Mouse (Mus musculus) liver, embryonic 12.5 days (tissue): ENCODE measurements around the gene Them5. TPM values are rescaled to one million over a fixed set of nuclear protein-coding genes. Genes with fewer than 3 reads are reported as not detected.

Experiments
- ATAC-seq: fragments of 200-750 bp; cut with Nextera tagmentation; 2 replicates; pipeline ENCODE4 v1.8.0; 2017; ENCODE audit warnings: moderate number of reproducible peaks, mild to moderate bottlenecking, moderate library complexity
- H3K27ac ChIP-seq: fragments of 300-500 bp; sonication (generic); 2 replicates; pipeline ENCODE4 v1.5.1; 2016; ENCODE audit warnings: mild to moderate bottlenecking
- H3K27me3 ChIP-seq: fragments of 300-500 bp; sonication (generic); replicated peaks from 2 replicates; pipeline ENCODE4 v1.6.1; 2016; ENCODE audit warnings: mild to moderate bottlenecking, moderate library complexity
- H3K36me3 ChIP-seq: fragments of 300-500 bp; sonication (generic); 2 replicates; pipeline ENCODE4 v1.6.1; 2016; ENCODE audit warnings: mild to moderate bottlenecking, moderate library complexity
- H3K4me1 ChIP-seq: fragments of 300-500 bp; sonication (generic); 2 replicates; pipeline ENCODE4 v1.6.1; 2016
- H3K4me2 ChIP-seq: fragments of 300-500 bp; sonication (generic); 2 replicates; pipeline ENCODE4 v1.6.1; 2016; ENCODE audit warnings: mild to moderate bottlenecking, moderate library complexity
- H3K4me3 ChIP-seq: fragments of 300-500 bp; sonication (generic); 2 replicates; pipeline ENCODE4 v1.5.1; 2016; ENCODE audit warnings: mild to moderate bottlenecking, moderate library complexity
- H3K9ac ChIP-seq: fragments of 300-500 bp; sonication (generic); 2 replicates; pipeline ENCODE4 v1.6.1; 2016; ENCODE audit warnings: mild to moderate bottlenecking, moderate library complexity
- H3K9me3 ChIP-seq: fragments of 300-500 bp; sonication (generic); replicated peaks from 2 replicates; pipeline ENCODE4 v1.6.1; 2016; ENCODE audit warnings: mild to moderate bottlenecking, moderate library complexity
- WGBS: fragments of 180-500 bp; shearing (Covaris S2); methylation state at CpG from one replicate; pipeline ENCODE4 v1.1.7; 2016; ENCODE audit not compliant: insufficient replicate concordance; 5-methylcytosine and 5-hydroxymethylcytosine counted together
- polyA plus RNA-seq: library from polyadenylated mRNA; unstranded; fragments of >200 nt; fragmentation: Nextera tagmentation; extraction: Ambion mirVana; gene quantifications from 2 replicates; pipeline ENCODE4 v1.2.1, GENCODE M21; 2016

The Them5 gene
- polyA plus RNA-seq, 1 experiment from 2014 or later = not detected

DNA sequence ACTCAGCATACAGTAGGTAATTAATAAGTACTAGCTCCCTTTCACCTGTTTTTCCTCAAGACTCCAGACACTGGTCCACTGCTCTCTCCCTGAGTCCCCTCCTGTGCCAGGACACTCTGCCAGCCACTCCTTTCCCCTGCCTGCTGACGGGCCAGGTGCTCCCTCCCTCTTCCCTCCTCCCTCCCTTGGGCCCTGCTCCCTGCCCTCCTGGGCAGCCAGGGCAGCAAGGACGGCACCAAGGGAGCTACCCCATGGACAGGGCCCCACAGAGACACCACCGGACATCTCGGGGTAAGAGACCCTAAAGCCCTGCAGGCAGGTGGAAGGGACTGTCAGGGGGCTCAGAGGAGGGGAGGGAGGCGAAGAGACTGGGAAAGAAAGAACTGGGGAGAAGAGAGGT is 30.7 kb downstream of the Them5 start, which contains the start of gene Rorc:
Gene Rorc, plus strand, starts transcription at position 154 of the 400 bp plus-strand sequence.
- H3K9me3 ChIP-seq = no peaks in the 10 kb centered on the region
- no peaks in the 10 kb centered on the region for H3K36me3 ChIP-seq
- peaks cover 49% of the 10 kb centered on the region for H3K27me3 ChIP-seq
- peaks cover 15% of the 10 kb centered on the region for H3K4me1 ChIP-seq
- H3K4me3 ChIP-seq = no peak within 1 kb of the TSS
- WGBS = 12% methylated on average over 5 of the region's 5 CpGs
- H3K27ac ChIP-seq = no peak within 1 kb of the TSS
- ATAC-seq = no peak
- H3K9ac ChIP-seq = no peak within 1 kb of the TSS
- H3K4me2 ChIP-seq = peak within 1 kb of the TSS; percentile 37

DNA sequence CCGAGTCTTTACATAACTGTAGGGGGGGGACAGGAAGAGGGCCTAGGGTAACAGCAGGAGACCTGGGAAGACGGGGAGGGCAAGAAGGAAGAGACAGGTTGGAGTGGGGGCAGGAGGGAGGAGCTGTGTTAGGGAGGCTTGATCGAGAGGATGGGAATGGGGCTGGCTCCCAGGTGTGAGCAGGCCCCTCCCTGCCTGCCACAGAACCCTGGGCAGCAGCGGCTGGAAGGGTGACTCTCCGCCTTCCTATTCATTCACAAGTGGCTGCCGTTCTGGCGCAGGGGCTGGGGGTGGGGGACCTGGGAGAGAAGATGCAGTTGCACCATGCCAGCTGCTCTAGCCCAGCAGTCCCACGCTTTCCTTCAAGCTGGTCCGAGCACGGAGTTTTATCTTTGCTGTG is 31.2 kb downstream of the Them5 start:
- ATAC-seq = no peak
- H3K27ac ChIP-seq = no peak overlapping the region
- H3K4me2 ChIP-seq = peak overlapping the region; percentile 37
- WGBS = 12% methylated on average over 10 of the region's 10 CpGs
- peaks cover 49% of the 10 kb centered on the region for H3K27me3 ChIP-seq
- no peaks in the 10 kb centered on the region for H3K36me3 ChIP-seq
- no peaks in the 10 kb centered on the region for H3K9me3 ChIP-seq
- H3K4me3 ChIP-seq = no peak overlapping the region
- peaks cover 15% of the 10 kb centered on the region for H3K4me1 ChIP-seq
- no peak overlapping the region for H3K9ac ChIP-seq

DNA sequence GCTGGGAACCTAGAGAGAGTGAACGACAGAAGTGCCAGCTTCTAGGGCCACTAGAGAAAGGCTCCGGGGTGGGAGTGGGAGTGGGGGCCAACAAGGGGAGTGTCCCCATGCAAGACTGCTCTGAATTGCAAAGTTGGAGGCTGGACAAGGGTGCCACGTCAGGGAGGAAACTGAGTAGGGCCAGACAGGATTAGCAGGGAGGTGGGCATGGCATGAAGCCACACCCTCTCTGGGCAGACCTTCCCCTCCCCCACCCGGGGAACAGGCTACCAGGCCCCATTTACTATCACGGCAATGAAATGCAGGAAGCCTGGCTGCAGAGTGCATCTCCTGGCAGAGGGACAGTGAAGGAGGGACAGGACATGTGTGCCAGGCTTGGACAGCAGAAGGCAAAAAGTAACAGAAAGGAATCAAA is 31.7 kb downstream of the Them5 start:
- no peak for ATAC-seq
- Histone ChIP-seq H3K9ac (no peak overlapping the region), H3K36me3 (no peaks in the 10 kb centered on the region), H3K4me3 (no peak overlapping the region), H3K4me2 (peak overlapping the region; percentile 37), H3K4me1 (peaks cover 15% of the 10 kb centered on the region), H3K27ac (no peak overlapping the region), H3K9me3 (no peaks in the 10 kb centered on the region), H3K27me3 (peaks cover 54% of the 10 kb centered on the region)
- WGBS = 6% methylated on average over 5 of the region's 5 CpGs

DNA sequence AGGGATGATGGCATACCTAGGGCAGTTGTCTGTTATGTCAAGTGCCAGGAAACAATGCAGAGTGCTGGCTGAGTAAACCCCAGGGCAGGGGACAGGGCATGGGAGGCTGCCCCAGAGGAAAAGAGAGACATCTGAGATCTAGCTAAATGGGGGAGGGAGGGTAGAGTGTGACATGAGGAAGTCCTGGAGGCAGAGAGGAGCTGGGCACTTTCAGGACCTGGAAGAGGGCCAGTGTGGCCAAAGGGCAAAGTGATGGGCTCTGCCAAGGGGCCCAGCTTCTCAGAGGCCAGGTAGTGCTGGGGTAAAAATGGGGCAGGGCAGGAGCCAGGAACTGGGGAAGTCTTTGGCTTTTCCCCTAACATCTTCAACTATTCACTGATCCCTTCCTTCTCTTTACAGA is 32.7 kb downstream of the Them5 start:
- Histone ChIP-seq H3K4me2 (no peak overlapping the region), H3K36me3 (no peaks in the 10 kb centered on the region), H3K27me3 (peaks cover 56% of the 10 kb centered on the region), H3K9me3 (no peaks in the 10 kb centered on the region), H3K4me1 (peaks cover 14% of the 10 kb centered on the region), H3K4me3 (no peak overlapping the region), H3K27ac (no peak overlapping the region), H3K9ac (no peak overlapping the region)
- ATAC-seq = no peak

DNA sequence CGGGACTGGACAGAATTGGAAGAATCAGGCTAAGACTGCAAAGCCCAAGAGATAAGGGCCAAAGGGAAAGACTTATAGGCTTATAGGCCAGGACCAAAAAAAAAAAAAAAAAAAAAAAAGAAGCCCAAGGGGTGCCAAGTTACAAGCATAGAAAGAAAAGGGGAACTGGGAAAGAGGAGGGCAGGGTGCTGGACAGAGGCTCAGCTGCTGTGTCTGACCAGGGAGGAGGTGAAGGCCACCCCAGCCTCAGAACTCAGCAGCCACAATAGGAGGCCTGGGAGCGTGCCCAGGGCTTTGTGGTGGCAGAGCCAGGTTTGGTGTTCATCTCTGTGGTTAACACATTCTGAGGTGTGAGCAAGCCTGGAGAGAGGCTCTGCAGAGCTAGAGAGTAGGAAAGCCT is 33.2 kb downstream of the Them5 start:
- WGBS = 48% methylated on average over 2 of the region's 2 CpGs
- H3K9me3 ChIP-seq = no peaks in the 10 kb centered on the region
- H3K36me3 ChIP-seq = no peaks in the 10 kb centered on the region
- no peak overlapping the region for H3K27ac ChIP-seq
- H3K27me3 ChIP-seq = peaks cover 56% of the 10 kb centered on the region
- H3K9ac ChIP-seq = no peak overlapping the region
- no peak for ATAC-seq
- peaks cover 9% of the 10 kb centered on the region for H3K4me1 ChIP-seq
- H3K4me2 ChIP-seq = no peak overlapping the region
- H3K4me3 ChIP-seq = no peak overlapping the region

DNA sequence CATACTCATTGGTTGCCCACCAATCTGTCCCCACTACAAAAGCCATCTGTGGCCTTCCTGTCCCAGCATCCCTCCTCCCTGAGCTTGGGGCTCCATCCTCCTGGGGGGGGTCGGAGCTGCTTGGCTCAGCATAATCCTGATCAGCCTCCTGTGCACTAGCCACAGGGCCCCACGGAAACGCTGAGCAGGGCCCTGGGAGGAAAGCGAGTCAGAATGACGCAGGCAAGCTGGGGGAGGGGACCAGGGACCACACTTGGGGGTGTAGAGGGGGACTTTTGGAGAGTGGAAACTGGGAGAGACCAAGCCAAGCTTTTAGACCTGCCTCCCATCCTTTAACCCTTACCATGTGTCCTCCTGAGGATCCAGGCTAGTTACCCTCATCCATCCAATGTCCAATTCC is 34.0 kb downstream of the Them5 start:
- H3K9ac ChIP-seq = no peak overlapping the region
- H3K27me3 ChIP-seq = peaks cover 56% of the 10 kb centered on the region
- no peak overlapping the region for H3K4me2 ChIP-seq
- no peaks in the 10 kb centered on the region for H3K36me3 ChIP-seq
- no peak overlapping the region for H3K4me3 ChIP-seq
- H3K4me1 ChIP-seq = peaks cover 9% of the 10 kb centered on the region
- H3K27ac ChIP-seq = no peak overlapping the region
- no peaks in the 10 kb centered on the region for H3K9me3 ChIP-seq
- no peak for ATAC-seq
- 32% methylated on average over 5 of the region's 5 CpGs for WGBS

DNA sequence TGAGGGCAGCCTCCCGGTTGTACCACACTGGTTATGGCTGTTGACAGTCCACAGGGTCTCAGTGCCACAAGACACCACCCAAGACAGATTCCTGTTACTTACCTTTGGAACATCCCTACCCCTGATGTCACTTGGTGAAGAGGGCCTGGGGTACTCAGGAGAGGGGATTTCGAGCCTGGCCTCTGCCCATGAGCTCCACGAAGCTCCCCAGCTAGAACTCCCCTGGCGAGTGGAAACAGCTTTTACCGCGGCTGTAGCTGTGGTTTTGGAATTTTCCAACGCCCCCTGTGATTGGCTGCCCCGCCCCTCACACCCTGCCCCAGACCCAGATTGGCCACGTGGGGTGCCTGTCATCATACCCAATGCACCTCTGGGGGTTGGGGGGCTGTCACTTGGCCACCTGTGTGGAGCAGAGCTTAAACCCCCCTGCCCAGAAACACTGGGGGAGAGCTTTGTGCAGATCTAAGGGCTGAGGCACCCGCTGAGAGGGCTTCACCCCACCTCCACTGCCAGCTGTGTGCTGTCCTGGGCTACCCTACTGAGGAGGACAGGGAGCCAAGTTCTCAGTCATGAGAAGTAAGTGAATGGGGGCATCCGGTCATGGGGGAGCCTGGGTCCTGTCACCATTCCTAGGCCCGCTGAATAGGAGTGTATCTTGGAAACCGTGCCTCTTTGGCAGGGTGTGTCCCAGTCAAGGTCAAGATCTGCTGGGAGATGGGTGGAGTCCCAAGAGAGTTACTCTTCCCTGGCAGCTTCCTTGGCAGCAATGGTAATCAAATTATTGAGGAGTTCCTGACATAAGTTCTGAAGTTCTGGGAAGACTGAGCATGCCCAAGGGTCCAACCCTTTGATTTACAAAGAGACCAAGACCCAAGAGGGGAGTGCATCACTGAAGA is 35.4 kb downstream of the Them5 start:
- H3K4me1 ChIP-seq = peaks cover 9% of the 10 kb centered on the region
- no peak overlapping the region for H3K9ac ChIP-seq
- no peak overlapping the region for H3K27ac ChIP-seq
- peaks cover 47% of the 10 kb centered on the region for H3K27me3 ChIP-seq
- no peak overlapping the region for H3K4me3 ChIP-seq
- WGBS = 13% methylated on average over 13 of the region's 13 CpGs
- no peaks in the 10 kb centered on the region for H3K9me3 ChIP-seq
- H3K4me2 ChIP-seq = no peak overlapping the region
- no peak for ATAC-seq
- H3K36me3 ChIP-seq = no peaks in the 10 kb centered on the region

DNA sequence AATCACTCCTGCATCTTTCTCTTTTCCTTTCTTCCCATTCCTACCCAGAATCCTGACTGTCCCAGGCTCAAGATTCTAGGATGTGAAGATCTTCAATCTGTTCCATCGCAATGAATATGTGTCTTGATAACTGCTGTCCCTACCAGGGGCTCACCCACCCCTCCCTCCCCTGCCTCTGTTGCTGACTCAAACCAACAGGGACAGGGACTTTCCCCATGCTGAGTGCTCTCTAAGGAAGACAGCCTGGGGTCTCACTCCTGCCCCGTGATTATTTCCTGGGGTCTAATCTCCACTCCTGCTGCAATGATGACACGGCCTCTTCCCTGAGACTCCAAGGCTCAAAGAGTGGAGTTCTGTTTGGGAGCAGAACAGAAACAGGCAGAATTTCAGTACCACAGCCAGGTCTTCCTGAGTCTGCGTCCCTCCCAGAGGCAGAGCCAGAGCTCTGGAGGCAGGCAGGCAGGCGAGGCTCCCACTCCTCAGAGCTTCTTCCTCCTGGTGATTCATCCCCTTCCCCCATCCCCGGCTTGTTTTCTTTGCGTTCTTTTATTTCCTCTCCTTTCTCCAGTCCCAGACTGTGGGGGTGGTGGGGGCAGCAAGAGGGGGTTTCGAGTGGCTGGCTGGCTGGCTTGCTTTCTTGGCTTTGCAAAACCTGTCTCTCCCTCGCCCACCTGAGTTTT is 38.1 kb downstream of the Them5 start:
- Histone ChIP-seq H3K27ac (no peak overlapping the region), H3K9me3 (no peaks in the 10 kb centered on the region), H3K4me3 (no peak overlapping the region), H3K4me2 (no peak overlapping the region), H3K9ac (no peak overlapping the region), H3K36me3 (no peaks in the 10 kb centered on the region), H3K4me1 (no peaks in the 10 kb centered on the region), H3K27me3 (peaks cover 20% of the 10 kb centered on the region)
- ATAC-seq = no peak
- WGBS = 22% methylated on average over 9 of the region's 9 CpGs

DNA sequence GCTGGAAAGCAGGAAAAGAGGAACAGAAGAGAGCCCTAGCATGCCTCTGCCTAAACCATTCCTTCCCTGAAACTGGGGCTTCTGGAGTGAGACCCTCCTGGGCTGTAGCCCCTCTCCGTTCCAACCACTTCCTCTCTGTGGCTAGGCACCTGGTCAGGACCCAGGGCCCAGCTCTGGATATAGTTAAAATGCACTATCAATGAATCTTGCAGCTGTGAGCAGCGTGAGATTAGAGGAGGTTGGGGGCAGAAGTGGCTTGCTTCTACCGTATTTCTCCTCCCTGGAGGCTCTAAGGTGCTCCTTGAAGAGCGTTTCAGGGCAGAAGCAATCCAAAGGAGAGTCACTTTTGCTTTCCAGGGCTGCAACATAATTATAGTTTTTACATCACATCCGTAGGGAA is 40.4 kb downstream of the Them5 start:
- Histone ChIP-seq H3K4me3 (no peak overlapping the region), H3K4me1 (no peaks in the 10 kb centered on the region), H3K9me3 (no peaks in the 10 kb centered on the region), H3K27ac (no peak overlapping the region), H3K27me3 (peaks cover 7% of the 10 kb centered on the region), H3K9ac (no peak overlapping the region), H3K4me2 (no peak overlapping the region), H3K36me3 (no peaks in the 10 kb centered on the region)
- 30% methylated on average over 5 of the region's 5 CpGs for WGBS
- no peak for ATAC-seq

DNA sequence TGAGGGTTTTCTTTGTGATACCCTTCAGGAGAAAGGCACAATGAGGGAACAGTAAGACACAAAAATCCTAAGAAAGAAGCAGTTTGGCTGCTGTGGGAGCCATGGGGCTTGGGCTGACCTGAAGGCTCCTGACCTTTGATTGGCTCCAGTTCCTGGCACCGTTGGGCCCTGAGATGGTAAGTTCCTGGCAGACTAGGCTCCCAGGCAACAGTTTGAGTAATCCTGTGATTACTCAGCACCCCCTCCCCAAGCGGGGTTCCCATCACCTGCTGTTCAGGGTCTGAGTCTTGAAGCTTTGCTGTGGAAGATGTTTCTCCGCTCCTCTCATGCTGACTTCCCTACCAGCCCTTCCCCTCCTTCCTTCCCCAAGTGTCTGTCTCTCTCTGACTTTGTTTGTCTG is 41.6 kb downstream of the Them5 start:
- Histone ChIP-seq H3K27me3 (peaks cover 8% of the 10 kb centered on the region), H3K4me1 (no peaks in the 10 kb centered on the region), H3K4me2 (no peak overlapping the region), H3K27ac (no peak overlapping the region), H3K36me3 (no peaks in the 10 kb centered on the region), H3K9ac (no peak overlapping the region), H3K9me3 (no peaks in the 10 kb centered on the region), H3K4me3 (no peak overlapping the region)
- ATAC-seq = no peak
- WGBS = 46% methylated on average over 3 of the region's 3 CpGs

DNA sequence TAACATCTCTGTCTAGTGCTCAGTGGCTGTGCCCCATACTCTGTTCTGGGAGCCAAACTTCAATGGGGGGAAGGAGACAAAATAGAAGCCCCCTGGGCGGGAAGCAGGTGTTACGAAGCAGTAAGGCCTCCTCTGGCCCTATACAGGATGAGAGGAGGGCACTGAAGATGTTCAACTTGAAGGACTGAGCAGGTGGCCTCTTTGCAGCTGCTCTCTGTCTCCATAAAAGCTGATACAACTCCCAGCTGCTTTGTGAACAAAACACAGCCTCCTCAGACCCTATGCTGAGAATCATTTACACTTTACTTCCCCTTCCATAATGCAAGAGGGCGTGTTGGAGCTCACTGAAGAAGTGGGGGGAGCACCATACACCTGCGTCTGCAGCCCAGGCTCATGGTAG is 44.8 kb downstream of the Them5 start:
- Histone ChIP-seq H3K4me2 (no peak overlapping the region), H3K4me1 (no peaks in the 10 kb centered on the region), H3K9ac (no peak overlapping the region), H3K27ac (no peak overlapping the region), H3K9me3 (no peaks in the 10 kb centered on the region), H3K36me3 (no peaks in the 10 kb centered on the region), H3K4me3 (no peak overlapping the region), H3K27me3 (peaks cover 5% of the 10 kb centered on the region; the same call in 1 of the 2 replicates)
- no peak for ATAC-seq
- 46% methylated on average over 4 of the region's 4 CpGs for WGBS

DNA sequence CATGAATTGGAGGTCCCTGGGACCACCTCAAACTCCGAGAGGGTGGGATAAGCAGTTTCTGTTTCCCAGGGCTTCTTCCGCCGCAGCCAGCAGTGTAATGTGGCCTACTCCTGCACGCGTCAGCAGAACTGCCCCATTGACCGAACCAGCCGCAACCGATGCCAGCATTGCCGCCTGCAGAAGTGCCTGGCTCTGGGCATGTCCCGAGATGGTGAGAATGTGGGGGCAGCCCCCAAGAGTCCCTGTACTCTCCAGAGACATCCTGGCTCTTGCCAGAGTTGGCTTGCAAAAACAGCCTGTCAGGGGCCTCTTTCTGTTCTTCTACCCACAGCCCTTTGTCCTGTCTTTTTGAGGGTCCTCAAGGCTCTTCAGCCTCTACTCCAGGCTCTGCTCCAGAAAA is 45.5 kb downstream of the Them5 start:
- Histone ChIP-seq H3K9me3 (no peaks in the 10 kb centered on the region), H3K27me3 (peaks cover 5% of the 10 kb centered on the region; the same call in 1 of the 2 replicates), H3K4me2 (no peak overlapping the region), H3K4me1 (no peaks in the 10 kb centered on the region), H3K4me3 (no peak overlapping the region), H3K27ac (no peak overlapping the region), H3K9ac (no peak overlapping the region), H3K36me3 (no peaks in the 10 kb centered on the region)
- WGBS = 79% methylated on average over 10 of the region's 10 CpGs
- ATAC-seq = no peak
